Mouse (Mus musculus): ENCODE data around the gene Tmed10. TPM values are rescaled to one million over a fixed set of nuclear protein-coding genes. Genes with fewer than 3 reads are reported as not detected.

Tmed10 gene
- polyA plus RNA-seq, 1 experiment from 2014 or later, result 342 TPM

- Histone ChIP-seq H3K27ac (ENCODE audit: low read length) (no peak overlapping the region), H3K36me3 (ENCODE audit: control insufficient read depth, insufficient read depth, low read length) (no peaks in the 10 kb centered on the region), H3K9me3 (ENCODE audit: control insufficient read depth, low read length) (peaks cover 3% of the 10 kb centered on the region; the same call in 1 of the 2 replicates), H3K4me3 (ENCODE audit: low read length) (no peak overlapping the region), H3K4me1 (replicated peaks; ENCODE audit: control insufficient read depth, insufficient read depth, low read length) (0 out of 2 replicates have a peak, but pooled peaks cover 6% of the 10 kb centered on the region), H3K4me2 (ENCODE audit: low read depth, low read length) (no peak overlapping the region), H3K27me3 (ENCODE audit: control insufficient read depth, insufficient read depth, low read depth, low read length) (no peaks in the 10 kb centered on the region), H3K9ac (ENCODE audit: low read length) (no peak overlapping the region)
- ATAC-seq (ENCODE audit: low read depth), result no peak
Measured at GRCm38 (mm10) chr12:85291541-85291940, 83.1 kb downstream of the Tmed10 start.

GRCm38 (mm10) chr12:85290633-85291032 is 84.0 kb downstream of the Tmed10 start:
- Histone ChIP-seq H3K27me3 (ENCODE audit: control insufficient read depth, insufficient read depth, low read depth, low read length) (no peaks in the 10 kb centered on the region), H3K4me2 (ENCODE audit: low read depth, low read length) (no peak overlapping the region), H3K4me1 (replicated peaks; ENCODE audit: control insufficient read depth, insufficient read depth, low read length) (0 out of 2 replicates have a peak, but pooled peaks cover 6% of the 10 kb centered on the region), H3K36me3 (ENCODE audit: control insufficient read depth, insufficient read depth, low read length) (no peaks in the 10 kb centered on the region), H3K4me3 (ENCODE audit: low read length) (no peak overlapping the region), H3K27ac (ENCODE audit: low read length) (no peak overlapping the region), H3K9me3 (ENCODE audit: control insufficient read depth, low read length) (peaks cover 3% of the 10 kb centered on the region; the same call in 1 of the 2 replicates), H3K9ac (ENCODE audit: low read length) (no peak overlapping the region)
- WGBS, result 80% methylated on average over 10 of the region's 10 CpGs
- no peak for ATAC-seq (ENCODE audit: low read depth)

Other genes with a start within 250 kb of the Tmed10 start
- gene Rps6kl1, start 223.6 kb downstream of the Tmed10 start, polyA plus RNA-seq (2015; fragmentation: Nextera tagmentation; extraction: Ambion mirVana), result 0.94 and 1.6 TPM in 2 replicates
- gene Pgf, start 197.1 kb downstream of the Tmed10 start, polyA plus RNA-seq (2015; fragmentation: Nextera tagmentation; extraction: Ambion mirVana), result 9.7 and 9.9 TPM in 2 replicates
- 83.3 and 86.6 TPM in 2 replicates for gene Eif2b2, start 155.4 kb downstream of the Tmed10 start, polyA plus RNA-seq (2015; fragmentation: Nextera tagmentation; extraction: Ambion mirVana)
- 8.5 and 9.0 TPM in 2 replicates for gene Mlh3, start 104.2 kb downstream of the Tmed10 start, polyA plus RNA-seq (2015; fragmentation: Nextera tagmentation; extraction: Ambion mirVana)
- 67.5 and 70.2 TPM in 2 replicates for gene Acyp1, start 86.4 kb downstream of the Tmed10 start, polyA plus RNA-seq (2015; fragmentation: Nextera tagmentation; extraction: Ambion mirVana)
- gene Zc2hc1c, start 86.3 kb downstream of the Tmed10 start, polyA plus RNA-seq (2015; fragmentation: Nextera tagmentation; extraction: Ambion mirVana), result 2.5 and 2.9 TPM in 2 replicates
- 20.7 and 20.9 TPM in 2 replicates for gene Nek9, start 35.5 kb downstream of the Tmed10 start, polyA plus RNA-seq (2015; fragmentation: Nextera tagmentation; extraction: Ambion mirVana)
- 6.8 and 7.9 TPM in 2 replicates for gene Fos, start 99.0 kb upstream of the Tmed10 start, polyA plus RNA-seq (2015; fragmentation: Nextera tagmentation; extraction: Ambion mirVana)
- gene Jdp2, start 224.2 kb upstream of the Tmed10 start, polyA plus RNA-seq (2015; fragmentation: Nextera tagmentation; extraction: Ambion mirVana), result 0.49 and 0.87 TPM in 2 replicates

All from lung, embryonic 16.5 days (tissue).